Comparison of ENCODE assay signal across 8 mouse cellular contexts in genomic region chr7:120917279-120917591, GRCm38 (mm10). TPM values are rescaled to one million over a fixed set of nuclear protein-coding genes. Genes with fewer than 3 reads are reported as not detected.
DNase-seq lines count a peak whose midpoint lies in the region; ATAC-seq and TF ChIP-seq lines count a peak whose summit lies in the region.

No protein-coding gene starts in this region.

- no peak overlapping the region for H3K27ac ChIP-seq in heart, postnatal 0 days (ENCODE audit: low read depth)
- no peak overlapping the region for H3K27ac ChIP-seq in bone marrow macrophage, adult 2 months (ENCODE audit: insufficient read depth, low read depth, low read length)
- no peak overlapping the region for H3K27ac ChIP-seq in hindbrain, embryonic 13.5 days
- H3K27ac ChIP-seq in midbrain, embryonic 12.5 days (replicated peaks), result no peak overlapping the region

- no peak overlapping the region for H3K9ac ChIP-seq in heart, postnatal 0 days (replicated peaks; ENCODE audit: low read depth, low read length)
- no peak overlapping the region for H3K9ac ChIP-seq in hindbrain, embryonic 13.5 days
- H3K9ac ChIP-seq in midbrain, embryonic 12.5 days (replicated peaks), result no peak overlapping the region

- no peaks in the 10 kb centered on the region for H3K36me3 ChIP-seq in heart, postnatal 0 days (replicated peaks; ENCODE audit: control insufficient read depth, insufficient read depth, low read length)
- H3K36me3 ChIP-seq in hindbrain, embryonic 13.5 days, result no peaks in the 10 kb centered on the region
- no peaks in the 10 kb centered on the region for H3K36me3 ChIP-seq in midbrain, embryonic 12.5 days

- TF ChIP-seq POLR2A in bone marrow macrophage, adult 2 months (IDR thresholded peaks at IDR 0.05; ENCODE audit: borderline replicate concordance, low read depth, low read length), result no peak

- ATAC-seq in heart, postnatal 0 days (ENCODE audit: insufficient read depth, low read depth), result no peak
- peak; percentile 91 for ATAC-seq in hindbrain, embryonic 13.5 days (ENCODE audit: low FRiP score)
- ATAC-seq in midbrain, embryonic 12.5 days (ENCODE audit: low FRiP score, low read depth), result no peak; the same call in 1 of the 2 replicates

- no peak for TF ChIP-seq CTCF in heart, postnatal 0 days (IDR thresholded peaks at IDR 0.05; ENCODE audit: low read depth)
- TF ChIP-seq CTCF in bone marrow macrophage, adult 2 months (IDR thresholded peaks at IDR 0.05; ENCODE audit: low read depth, low read length), result no peak

- 8% methylated on average over 12 of the region's 12 CpGs for whole genome bisulfite sequencing in heart, postnatal 0 days
- 11% methylated on average over 12 of the region's 12 CpGs for WGBS in hindbrain, embryonic 13.5 days
- WGBS in midbrain, embryonic 12.5 days, result 10% methylated on average over 12 of the region's 12 CpGs

- H3K27me3 ChIP-seq in heart, postnatal 0 days (ENCODE audit: control insufficient read depth, insufficient read depth, low read length), result no peaks in the 10 kb centered on the region
- H3K27me3 ChIP-seq in hindbrain, embryonic 13.5 days, result no peaks in the 10 kb centered on the region
- no peaks in the 10 kb centered on the region for H3K27me3 ChIP-seq in midbrain, embryonic 12.5 days

- H3K9me3 ChIP-seq in heart, postnatal 0 days (replicated peaks; ENCODE audit: control insufficient read depth, low read length), result no peaks in the 10 kb centered on the region
- no peaks in the 10 kb centered on the region for H3K9me3 ChIP-seq in hindbrain, embryonic 13.5 days
- no peaks in the 10 kb centered on the region for H3K9me3 ChIP-seq in midbrain, embryonic 12.5 days

- no peak for DNase-seq in heart, postnatal 0 days (ENCODE audit: low spot score)
- no peak for DNase-seq in heart, adult 9 months (ENCODE audit: low spot score in 2 of 2)
- no peak for DNase-seq in cerebellum, postnatal 36 days
- DNase-seq in adrenal gland, adult 2 months, result no peak
- no peak for DNase-seq in right cerebral cortex, postnatal 14 days

- no peak; the same call in 1 of the 2 replicates for TF ChIP-seq EP300 in heart, postnatal 0 days (IDR thresholded peaks at IDR 0.05; ENCODE audit: low read depth)

- H3K4me1 ChIP-seq in heart, postnatal 0 days (ENCODE audit: control insufficient read depth, insufficient read depth), result peaks cover 7% of the 10 kb centered on the region; the same call in 1 of the 2 replicates
- H3K4me1 ChIP-seq in bone marrow macrophage, adult 2 months (ENCODE audit: control insufficient read depth, insufficient read depth, low read length), result peaks cover 9% of the 10 kb centered on the region; the same call in 1 of the 2 replicates
- peaks cover 23% of the 10 kb centered on the region for H3K4me1 ChIP-seq in hindbrain, embryonic 13.5 days (replicated peaks)
- H3K4me1 ChIP-seq in midbrain, embryonic 12.5 days, result peaks cover 15% of the 10 kb centered on the region; the same call in 1 of the 2 replicates

- peak overlapping the region; percentile 94 for H3K4me3 ChIP-seq in heart, postnatal 0 days (ENCODE audit: low read depth, low read length)
- peak overlapping the region; percentile 56 for H3K4me3 ChIP-seq in bone marrow macrophage, adult 2 months (ENCODE audit: insufficient read depth, low read length)
- H3K4me3 ChIP-seq in hindbrain, embryonic 13.5 days, result peak overlapping the region; percentile 98
- H3K4me3 ChIP-seq in midbrain, embryonic 12.5 days, result peak overlapping the region; percentile 91

- peak overlapping the region; percentile 53 for H3K4me2 ChIP-seq in heart, postnatal 0 days (ENCODE audit: low read depth, low read length)
- H3K4me2 ChIP-seq in hindbrain, embryonic 13.5 days, result peak overlapping the region; percentile 34
- peak overlapping the region; percentile 23 for H3K4me2 ChIP-seq in midbrain, embryonic 12.5 days (replicated peaks)

RNA-seq across cellular contexts. Expression of gene Polr3e, which starts 0.3 kb away (rescaled TPM):
- 14.5 and 20.6 TPM in 2 replicates for total RNA-seq in heart, postnatal 0 days (2014; rRNA removed; ENCODE audit: low replicate concordance)
- 11.5 and 12.2 TPM in 2 replicates for polyA plus RNA-seq in heart, postnatal 0 days (2015; fragmentation: Nextera tagmentation; extraction: Ambion mirVana)
- 9.2 and 9.3 TPM in 2 replicates for polyA plus RNA-seq in bone marrow macrophage, adult 2 months (2012; ENCODE audit: insufficient read depth, insufficient read length, missing spikeins)
- polyA plus RNA-seq in hindbrain, embryonic 13.5 days (2015; fragmentation: Nextera tagmentation; extraction: Ambion mirVana), result 23.1 and 24.2 TPM in 2 replicates
- polyA plus RNA-seq in midbrain, embryonic 12.5 days (2016; fragmentation: Nextera tagmentation; extraction: Ambion mirVana), result 31.4 and 33.2 TPM in 2 replicates
- total RNA-seq in adrenal gland, adult 2 months (2021), result 10 to 100 TPM; 22.5 to 23.0 TPM
- polyA plus RNA-seq in adrenal gland, adult 2 months (2012; rRNA removed), result 15.1 and 15.5 TPM in 2 replicates
